Mouse (Mus musculus): ENCODE results near the gene Tbc1d21. TPM values are rescaled to one million over a fixed set of nuclear protein-coding genes. Genes with fewer than 3 reads are reported as not detected.

Tbc1d21 gene
- total and polyA plus RNA-seq, 2 experiments, result not detected

DNA sequence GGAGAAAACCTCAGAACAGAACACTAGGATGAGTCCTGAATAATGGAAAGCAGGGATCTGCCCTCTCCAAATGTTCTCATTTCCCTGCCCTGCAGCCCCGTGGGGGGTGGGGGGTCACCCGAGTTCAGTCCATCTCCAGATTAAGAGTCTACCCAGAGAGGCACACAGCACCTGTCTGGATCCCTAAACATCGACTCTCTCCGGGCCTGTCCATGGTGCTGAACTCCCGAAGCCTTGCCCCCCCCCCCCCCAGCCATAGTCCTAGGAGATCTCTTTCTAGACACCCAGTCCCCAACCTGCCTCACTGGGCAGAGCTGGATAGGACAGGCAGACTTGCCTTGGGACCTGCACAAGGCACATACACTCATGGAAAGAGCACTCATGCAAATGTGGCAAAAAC is 29.4 kb upstream of the Tbc1d21 start:
- H3K4me3 ChIP-seq (ENCODE audit: insufficient read depth, low read depth, low read length), result no peak overlapping the region
- no peak overlapping the region for H3K27ac ChIP-seq (replicated peaks; ENCODE audit: insufficient read depth, low read depth, low read length)
- H3K27me3 ChIP-seq (ENCODE audit: control insufficient read depth, insufficient read depth, low read length), result 0 out of 2 replicates have a peak, but pooled peaks cover 2% of the 10 kb centered on the region
- H3K4me1 ChIP-seq (ENCODE audit: control insufficient read depth, insufficient read depth, low read length), result no peaks in the 10 kb centered on the region
- WGBS, result 20% methylated on average over 5 of the region's 5 CpGs
- TF ChIP-seq POLR2A (IDR thresholded peaks at IDR 0.05; ENCODE audit: extremely low read depth, insufficient read depth, low read length) (no peak), CTCF (IDR thresholded peaks at IDR 0.05; ENCODE audit: low read depth, low read length) (no peak)
- no peak overlapping the region for H3K9ac ChIP-seq (ENCODE audit: low read depth, low read length)
- H3K79me2 ChIP-seq (ENCODE audit: control insufficient read depth, insufficient read depth, low read length), result no peaks in the 10 kb centered on the region
- no peak for DNase-seq (ENCODE audit: extremely low read depth, low read depth, low spot score)
- H3K36me3 ChIP-seq (ENCODE audit: control insufficient read depth, insufficient read depth, low read length), result no peaks in the 10 kb centered on the region

DNA sequence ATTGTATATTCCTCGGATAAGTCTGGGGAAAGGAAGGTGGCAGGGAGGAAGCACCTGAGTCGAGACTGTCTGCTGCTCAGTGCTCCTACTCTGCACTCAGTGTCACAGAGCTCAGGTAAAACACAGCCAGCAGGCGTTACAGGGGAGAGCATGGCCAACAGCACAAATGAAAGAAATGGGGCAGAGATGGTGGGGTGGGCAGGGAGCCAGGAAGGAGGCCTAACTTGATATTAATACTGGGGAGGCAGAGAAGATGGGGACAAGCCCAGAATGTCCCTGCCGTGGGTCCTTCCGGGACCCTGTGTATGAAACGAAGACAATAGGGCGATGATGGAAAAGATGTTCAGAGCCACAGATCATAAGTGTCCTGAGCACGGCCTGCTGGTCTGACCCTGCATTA is 24.4 kb upstream of the Tbc1d21 start:
- 91% methylated on average over 8 of the region's 8 CpGs for WGBS
- H3K27ac ChIP-seq (replicated peaks; ENCODE audit: insufficient read depth, low read depth, low read length), result no peak overlapping the region
- no peak overlapping the region for H3K9ac ChIP-seq (ENCODE audit: low read depth, low read length)
- no peak overlapping the region for H3K4me3 ChIP-seq (ENCODE audit: insufficient read depth, low read depth, low read length)
- 0 out of 2 replicates have a peak, but pooled peaks cover 2% of the 10 kb centered on the region for H3K27me3 ChIP-seq (ENCODE audit: control insufficient read depth, insufficient read depth, low read length)
- no peaks in the 10 kb centered on the region for H3K36me3 ChIP-seq (ENCODE audit: control insufficient read depth, insufficient read depth, low read length)
- H3K4me1 ChIP-seq (ENCODE audit: control insufficient read depth, insufficient read depth, low read length), result no peaks in the 10 kb centered on the region
- TF ChIP-seq CTCF (IDR thresholded peaks at IDR 0.05; ENCODE audit: low read depth, low read length), result no peak
- no peak for TF ChIP-seq POLR2A (IDR thresholded peaks at IDR 0.05; ENCODE audit: extremely low read depth, insufficient read depth, low read length)
- no peak for DNase-seq (ENCODE audit: extremely low read depth, low read depth, low spot score)
- H3K79me2 ChIP-seq (ENCODE audit: control insufficient read depth, insufficient read depth, low read length), result no peaks in the 10 kb centered on the region

DNA sequence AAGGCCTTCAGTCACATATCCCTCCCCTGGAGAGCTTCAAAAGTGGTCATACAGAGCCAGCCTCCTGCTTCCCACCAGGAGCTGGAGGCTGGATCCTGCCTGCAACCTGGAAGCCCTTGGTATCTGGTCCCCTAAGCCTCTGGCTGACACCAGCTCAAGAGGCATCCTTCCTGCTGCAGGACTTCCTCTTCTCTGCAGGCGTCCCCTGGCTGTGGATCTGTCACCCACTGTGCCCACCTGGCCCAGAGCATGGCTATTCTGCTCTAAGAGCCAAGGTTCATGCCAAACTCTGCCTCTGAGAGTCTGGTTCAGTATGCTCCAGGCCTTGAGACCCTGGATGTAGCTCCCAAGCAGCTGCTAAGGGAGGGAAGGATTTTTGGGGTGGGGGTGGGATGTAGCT is 23.6 kb upstream of the Tbc1d21 start:
- WGBS, result 43% methylated on average over 1 of the region's 1 CpGs
- Histone ChIP-seq H3K4me3 (ENCODE audit: insufficient read depth, low read depth, low read length) (no peak overlapping the region), H3K36me3 (ENCODE audit: control insufficient read depth, insufficient read depth, low read length) (no peaks in the 10 kb centered on the region), H3K79me2 (ENCODE audit: control insufficient read depth, insufficient read depth, low read length) (no peaks in the 10 kb centered on the region), H3K27me3 (ENCODE audit: control insufficient read depth, insufficient read depth, low read length) (0 out of 2 replicates have a peak, but pooled peaks cover 2% of the 10 kb centered on the region), H3K4me1 (ENCODE audit: control insufficient read depth, insufficient read depth, low read length) (no peaks in the 10 kb centered on the region), H3K27ac (replicated peaks; ENCODE audit: insufficient read depth, low read depth, low read length) (no peak overlapping the region), H3K9ac (ENCODE audit: low read depth, low read length) (no peak overlapping the region)
- DNase-seq (ENCODE audit: extremely low read depth, low read depth, low spot score), result no peak
- no peak for TF ChIP-seq POLR2A (IDR thresholded peaks at IDR 0.05; ENCODE audit: extremely low read depth, insufficient read depth, low read length)
- no peak for TF ChIP-seq CTCF (IDR thresholded peaks at IDR 0.05; ENCODE audit: low read depth, low read length)

DNA sequence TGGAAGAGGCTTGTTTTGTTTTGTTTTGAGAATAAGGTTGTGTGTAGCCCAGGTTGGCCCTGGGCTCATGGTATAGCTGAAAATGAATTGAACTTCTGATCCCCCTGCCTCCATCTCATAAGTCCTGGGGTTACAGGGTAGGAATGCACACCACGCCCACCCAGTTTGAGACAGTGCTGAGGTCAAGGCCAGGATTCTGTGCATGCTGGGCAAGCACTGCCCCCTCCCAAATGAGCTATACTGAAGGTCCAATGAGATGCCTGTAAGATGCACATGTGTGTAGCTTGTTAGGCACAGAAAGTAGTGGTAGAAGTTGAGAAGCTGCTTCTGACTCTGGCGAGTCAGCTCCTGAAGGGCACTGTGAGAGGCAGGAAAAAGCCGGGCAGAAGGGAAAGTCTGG is 18.1 kb upstream of the Tbc1d21 start:
- DNase-seq (ENCODE audit: extremely low read depth, low read depth, low spot score), result no peak
- H3K79me2 ChIP-seq (ENCODE audit: control insufficient read depth, insufficient read depth, low read length), result no peaks in the 10 kb centered on the region
- H3K27me3 ChIP-seq (ENCODE audit: control insufficient read depth, insufficient read depth, low read length), result no peaks in the 10 kb centered on the region
- no peak for TF ChIP-seq CTCF (IDR thresholded peaks at IDR 0.05; ENCODE audit: low read depth, low read length)
- TF ChIP-seq POLR2A (IDR thresholded peaks at IDR 0.05; ENCODE audit: extremely low read depth, insufficient read depth, low read length), result no peak
- no peak overlapping the region for H3K4me3 ChIP-seq (ENCODE audit: insufficient read depth, low read depth, low read length)
- no peak overlapping the region for H3K27ac ChIP-seq (replicated peaks; ENCODE audit: insufficient read depth, low read depth, low read length)
- no peak overlapping the region for H3K9ac ChIP-seq (ENCODE audit: low read depth, low read length)
- H3K4me1 ChIP-seq (ENCODE audit: control insufficient read depth, insufficient read depth, low read length), result no peaks in the 10 kb centered on the region
- no peaks in the 10 kb centered on the region for H3K36me3 ChIP-seq (ENCODE audit: control insufficient read depth, insufficient read depth, low read length)
- 65% methylated on average over 3 of the region's 3 CpGs for WGBS

DNA sequence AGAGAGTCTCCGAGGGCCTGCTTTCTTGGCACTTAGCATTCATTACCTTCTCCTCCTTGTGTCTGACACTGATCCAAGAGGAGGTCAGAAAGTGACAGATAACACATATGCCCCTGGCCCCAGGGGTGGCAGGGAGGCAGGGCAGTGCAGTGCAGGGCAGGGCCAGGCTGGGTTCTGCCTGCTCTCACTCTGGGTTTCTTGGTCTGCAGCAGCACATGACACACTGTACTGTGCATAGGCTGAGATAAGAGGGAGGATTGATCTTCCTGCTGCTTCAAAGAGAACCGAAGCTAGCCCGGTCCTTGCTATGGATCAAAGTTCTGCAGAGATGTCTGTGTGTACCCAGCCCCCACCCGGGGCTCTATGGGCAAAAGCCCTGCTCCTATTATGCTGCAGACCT is 8.6 kb upstream of the Tbc1d21 start:
- no peak for TF ChIP-seq POLR2A (IDR thresholded peaks at IDR 0.05; ENCODE audit: extremely low read depth, insufficient read depth, low read length)
- no peak for TF ChIP-seq CTCF (IDR thresholded peaks at IDR 0.05; ENCODE audit: low read depth, low read length)
- Histone ChIP-seq H3K9ac (ENCODE audit: low read depth, low read length) (no peak overlapping the region), H3K4me3 (ENCODE audit: insufficient read depth, low read depth, low read length) (no peak overlapping the region), H3K4me1 (ENCODE audit: control insufficient read depth, insufficient read depth, low read length) (no peaks in the 10 kb centered on the region), H3K79me2 (ENCODE audit: control insufficient read depth, insufficient read depth, low read length) (no peaks in the 10 kb centered on the region), H3K27ac (replicated peaks; ENCODE audit: insufficient read depth, low read depth, low read length) (no peak overlapping the region), H3K36me3 (ENCODE audit: control insufficient read depth, insufficient read depth, low read length) (no peaks in the 10 kb centered on the region), H3K27me3 (ENCODE audit: control insufficient read depth, insufficient read depth, low read length) (no peaks in the 10 kb centered on the region)
- 24% methylated on average over 4 of the region's 4 CpGs for WGBS
- no peak for DNase-seq (ENCODE audit: extremely low read depth, low read depth, low spot score)

DNA sequence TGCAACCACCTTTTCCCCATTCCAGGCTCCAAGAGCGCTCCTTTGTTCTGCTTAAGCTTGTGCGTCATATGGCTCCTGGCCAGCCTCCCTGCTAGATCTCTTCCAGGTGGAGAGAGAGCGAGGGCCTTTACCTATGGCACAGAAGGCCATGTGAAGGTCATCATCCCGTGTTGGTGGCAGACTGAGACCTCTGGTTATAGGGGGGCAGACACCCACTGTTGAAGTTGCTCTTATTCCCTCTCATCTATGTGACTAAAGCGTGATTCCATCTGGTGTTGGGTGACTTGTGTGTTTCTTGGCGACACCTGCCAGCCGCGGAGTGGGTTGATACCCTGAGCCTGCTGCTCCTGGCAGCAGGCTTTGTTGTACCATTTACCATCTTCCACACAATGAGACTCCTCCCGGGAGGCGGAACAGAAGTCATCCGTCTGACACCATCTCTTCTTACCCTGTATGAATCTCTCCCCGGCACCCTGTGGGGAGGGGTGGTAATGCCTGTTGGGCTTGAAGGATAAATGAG is 3.7 kb upstream of the Tbc1d21 start:
- WGBS, result 88% methylated on average over 12 of the region's 12 CpGs
- TF ChIP-seq POLR2A (IDR thresholded peaks at IDR 0.05; ENCODE audit: extremely low read depth, insufficient read depth, low read length) (no peak), CTCF (IDR thresholded peaks at IDR 0.05; ENCODE audit: low read depth, low read length) (no peak)
- Histone ChIP-seq H3K27me3 (ENCODE audit: control insufficient read depth, insufficient read depth, low read length) (no peaks in the 10 kb centered on the region), H3K27ac (replicated peaks; ENCODE audit: insufficient read depth, low read depth, low read length) (no peak overlapping the region), H3K36me3 (ENCODE audit: control insufficient read depth, insufficient read depth, low read length) (no peaks in the 10 kb centered on the region), H3K4me3 (ENCODE audit: insufficient read depth, low read depth, low read length) (no peak overlapping the region), H3K4me1 (ENCODE audit: control insufficient read depth, insufficient read depth, low read length) (no peaks in the 10 kb centered on the region), H3K79me2 (ENCODE audit: control insufficient read depth, insufficient read depth, low read length) (no peaks in the 10 kb centered on the region), H3K9ac (ENCODE audit: low read depth, low read length) (no peak overlapping the region)
- no peak for DNase-seq (ENCODE audit: extremely low read depth, low read depth, low spot score)
